Mouse (Mus musculus) left cerebral cortex, postnatal 25 days (tissue): ENCODE measurements around the gene Rpl11. TPM values are rescaled to one million over a fixed set of nuclear protein-coding genes. Genes with fewer than 3 reads are reported as not detected.

Experiments used
- DNase-seq, 2 experiments: peaks; one replicate each; pipeline ENCODE4 v3.0.0; 2022; ENCODE audit warnings: low spot score in 2 of 2, mixed read lengths in 1 of 2
- intact Hi-C: fragments of 180-260 bp; cut with DNase I; formaldehyde crosslinking; loops from one replicate; pipeline ENCODE4 v1.15.1; 2025
- total RNA-seq, 2 experiments: library from RNA; stranded (reverse); gene quantifications; 2 replicates each; pipeline ENCODE4 v1.2.3; 2021

The Rpl11 gene
- total RNA-seq, 2 experiments from 2014 or later = 233 to 241 TPM

DNA sequence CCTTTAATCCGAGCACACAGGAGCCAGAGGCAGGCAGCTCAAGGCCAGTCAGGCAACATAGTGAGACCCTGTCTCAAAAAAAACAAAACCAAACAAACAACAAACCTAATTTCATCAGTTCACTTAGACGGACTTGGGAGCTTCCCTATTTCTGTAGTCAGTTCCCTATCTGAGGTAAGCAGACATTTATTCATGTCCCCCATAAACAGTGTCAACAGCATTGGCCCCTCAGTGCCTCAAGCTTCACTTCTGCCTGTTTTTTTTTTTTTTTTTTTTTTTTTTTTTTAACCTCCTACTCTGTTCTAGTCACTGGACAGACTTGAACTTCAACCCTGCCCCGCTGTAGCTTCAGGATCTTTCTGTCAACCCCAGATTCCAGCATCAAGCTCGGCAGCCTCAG lies 18.1 kb downstream of the Rpl11 start:
- no peak for DNase-seq
- intact Hi-C loops = no loop called here

DNA sequence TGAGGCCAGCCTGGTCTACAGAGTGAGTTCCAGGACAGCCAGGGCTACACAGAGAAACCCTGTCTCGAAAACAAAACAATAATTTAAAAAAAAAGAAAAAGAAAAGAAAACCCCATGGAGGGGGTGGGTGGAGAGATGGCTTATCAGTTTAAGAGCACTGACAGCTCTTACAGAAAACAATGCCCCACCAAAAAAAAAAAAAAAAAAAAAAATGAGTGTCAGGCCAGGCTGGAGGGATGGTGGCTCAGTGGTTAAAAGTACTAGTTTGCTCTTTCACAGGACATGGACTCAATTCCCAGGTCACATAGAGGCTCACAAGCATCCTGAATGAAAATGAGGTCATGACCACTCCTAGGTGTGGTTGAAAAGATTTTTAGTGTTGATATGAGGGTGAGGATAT lies 20.0 kb downstream of the Rpl11 start:
- intact Hi-C loops = no loop called here
- DNase-seq = no peak

DNA sequence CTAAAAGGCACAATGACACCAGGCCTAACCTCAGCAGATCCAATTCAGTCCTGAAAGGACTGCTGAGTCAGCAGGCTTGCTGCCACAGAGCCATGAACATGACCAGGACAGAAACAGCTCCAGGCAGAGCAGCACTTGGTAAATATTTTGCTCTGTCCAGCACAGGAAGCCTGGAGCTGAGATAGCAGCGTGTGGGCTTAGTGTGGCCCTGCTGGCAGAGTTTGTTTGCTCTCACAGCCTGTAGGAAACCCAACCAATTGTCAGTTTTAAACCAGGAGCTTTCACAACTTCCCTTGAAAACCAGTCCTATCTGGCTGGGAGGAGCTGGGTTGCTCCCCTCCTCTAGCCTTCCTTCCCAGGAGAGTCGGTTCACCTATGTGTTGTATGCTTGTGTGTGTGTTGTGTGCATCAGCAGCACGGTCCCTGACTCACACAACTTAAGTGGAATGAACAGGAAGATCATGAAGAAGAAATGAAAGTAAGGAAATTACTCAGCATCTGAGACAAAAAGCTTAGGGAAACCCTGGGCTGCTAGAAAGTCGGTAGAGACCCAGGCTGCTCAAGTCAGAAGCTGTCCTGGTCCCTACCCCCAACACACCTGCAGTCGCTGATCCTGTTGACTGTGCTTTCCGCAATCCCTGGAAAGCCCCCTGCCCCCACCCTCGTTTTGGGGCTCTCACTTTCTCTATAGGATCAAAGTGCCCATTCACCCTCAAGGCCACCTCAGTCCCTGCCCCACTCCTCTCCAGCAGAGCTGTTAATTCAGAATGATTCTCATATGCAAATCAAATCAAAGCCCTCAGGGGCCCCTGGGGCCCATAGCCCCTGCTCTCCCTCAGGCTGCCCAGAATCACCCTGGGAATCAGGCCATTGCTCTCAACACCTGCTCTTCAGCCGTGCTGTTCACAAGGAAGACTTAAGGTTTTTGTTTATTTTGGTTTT lies 22.0 kb downstream of the Rpl11 start:
- intact Hi-C loops = no loop called here
- no peak for DNase-seq

- no peak for DNase-seq
- intact Hi-C loops = no loop called here
Measured at GRCm38 (mm10) chr4:136028689-136029088, 24.5 kb downstream of the Rpl11 start.

DNA sequence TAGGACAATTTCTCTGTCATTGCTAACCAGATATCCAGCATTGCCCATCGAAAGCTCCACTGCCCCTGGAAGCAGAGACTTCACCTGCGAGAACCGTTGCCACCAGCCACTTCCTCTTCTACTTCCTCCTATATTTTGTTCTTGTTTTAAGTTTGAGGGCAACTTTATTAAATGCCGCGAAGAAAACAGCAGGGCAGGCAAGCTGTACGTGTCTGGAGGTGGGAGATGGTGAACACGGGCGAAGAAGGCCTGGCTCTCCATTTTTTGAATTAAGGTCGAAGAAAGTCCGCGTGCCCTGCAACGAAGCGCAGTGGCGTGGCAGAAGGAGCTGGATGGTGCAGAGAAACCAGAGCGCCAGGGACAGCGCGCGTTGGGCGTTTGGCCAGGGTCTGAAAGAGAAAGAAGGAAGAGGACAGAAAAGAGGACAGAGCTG lies 25.1 kb downstream of the Rpl11 start:
- intact Hi-C loops = no loop called here
- DNase-seq = no peak

GRCm38 (mm10) chr4:136027416-136028131 lies 25.7 kb downstream of the Rpl11 start:
- DNase-seq = no peak
- intact Hi-C loops = no loop called here

- intact Hi-C loops = no loop called here
- DNase-seq = no peak
Measured at GRCm38 (mm10) chr4:136025350-136025749, 27.9 kb downstream of the Rpl11 start.

DNA sequence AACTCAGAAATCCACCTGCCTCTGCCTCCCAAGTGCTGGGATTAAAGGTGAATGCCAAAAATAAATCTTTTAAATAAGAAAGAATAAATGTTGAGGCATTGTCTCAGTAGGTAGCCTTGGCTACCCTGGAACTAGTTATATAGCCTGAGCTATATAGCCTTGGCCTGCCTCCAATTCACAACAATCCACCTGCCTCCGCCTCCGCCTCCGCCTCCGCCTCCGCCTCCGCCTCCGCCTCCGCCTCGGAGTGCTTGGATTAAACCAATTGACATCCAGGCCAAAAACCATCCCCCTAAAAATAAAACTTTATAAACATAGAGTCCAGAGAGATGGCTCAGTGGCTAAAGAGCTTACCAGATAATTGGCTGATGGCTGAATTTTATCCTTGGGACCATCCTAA lies 30.3 kb downstream of the Rpl11 start:
- intact Hi-C loops = no loop called here
- DNase-seq = no peak

DNA sequence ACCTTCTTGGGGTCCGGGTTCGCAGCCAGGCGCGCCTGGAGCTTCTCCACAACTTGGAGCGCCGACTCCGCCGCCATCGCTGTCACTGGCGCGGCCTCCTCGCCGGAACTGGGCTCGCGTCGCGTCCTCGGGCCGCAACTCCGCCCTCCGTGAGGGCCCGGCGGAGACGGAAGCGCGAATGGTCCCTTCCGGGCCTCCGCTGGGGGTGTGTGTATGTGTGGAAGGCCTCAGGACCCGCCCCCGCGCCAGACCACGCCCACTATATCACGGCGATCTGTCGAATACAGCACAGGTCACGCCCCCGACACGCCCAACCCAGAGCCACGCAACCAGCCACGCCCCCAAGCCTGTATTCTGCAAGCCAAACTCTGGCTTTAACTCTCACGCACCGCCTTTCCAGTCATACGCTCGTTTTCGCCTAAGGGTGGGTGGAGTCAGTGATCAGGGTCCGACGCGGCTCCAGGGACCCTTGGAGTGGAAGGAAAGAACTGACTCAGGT lies 31.6 kb downstream of the Rpl11 start, which contains the start of gene Eloa:
Gene Eloa, minus strand, starts transcription at position 215 of the 499 bp plus-strand sequence.
- intact Hi-C loops = loop anchor here (2.0 kb wide), 1 partner anchor 31 kb away; the partner anchor contains the start of gene Rpl11
- DNase-seq = peak; percentile 99

- DNase-seq = peak; percentile 6 to 18
- intact Hi-C loops = loop anchor here (2.0 kb wide), 1 partner anchor 32 kb away; the partner anchor contains the start of gene Rpl11
Measured at GRCm38 (mm10) chr4:136020743-136021548, 32.3 kb downstream of the Rpl11 start.

GRCm38 (mm10) chr4:136016059-136016602 lies 37.1 kb downstream of the Rpl11 start:
- no peak for DNase-seq
- intact Hi-C loops = no loop called here

DNA sequence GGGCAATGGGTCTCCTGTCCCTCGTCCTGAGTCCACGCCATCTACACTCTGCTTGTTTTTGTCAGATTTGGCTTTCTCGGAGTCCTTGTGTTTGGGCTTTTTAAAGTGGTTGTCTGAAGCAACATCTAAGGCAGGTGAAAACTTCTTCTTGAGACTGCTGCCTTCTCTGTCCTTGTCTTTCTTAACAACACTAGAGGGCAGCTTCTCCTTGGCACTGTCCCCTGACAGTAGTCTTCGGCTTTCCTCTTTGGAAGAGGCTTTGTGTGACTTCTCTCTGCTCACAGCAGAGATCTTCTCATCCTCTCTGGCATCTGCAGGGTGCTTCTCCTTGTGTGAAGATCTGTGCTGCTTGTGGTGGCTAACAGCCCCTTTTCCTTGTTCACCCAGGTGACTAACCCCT lies 42.6 kb downstream of the Rpl11 start:
- no peak for DNase-seq
- intact Hi-C loops = no loop called here

- no peak for DNase-seq
- intact Hi-C loops = no loop called here
Measured at GRCm38 (mm10) chr4:136008782-136009447, 44.3 kb downstream of the Rpl11 start.

DNA sequence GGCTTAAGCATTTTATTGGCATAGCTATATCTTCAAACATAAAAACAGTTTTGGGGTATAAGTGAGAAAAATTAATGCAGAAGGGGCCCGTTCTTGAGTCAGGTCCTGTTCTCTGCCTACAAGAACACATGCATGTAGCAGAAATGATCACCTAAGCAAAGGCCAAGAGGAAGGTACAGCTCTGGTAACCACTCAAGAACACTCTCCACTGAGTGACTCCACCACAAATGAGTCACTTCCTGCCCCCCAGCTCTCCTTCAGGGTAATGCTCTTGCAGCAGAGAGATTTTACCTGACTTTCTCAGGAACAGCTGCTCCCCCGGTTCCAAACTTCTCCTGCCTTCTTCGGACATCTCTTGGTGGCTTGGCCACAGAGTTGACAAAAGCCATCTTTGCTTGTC lies 46.4 kb downstream of the Rpl11 start:
- intact Hi-C loops = no loop called here
- no peak for DNase-seq

GRCm38 (mm10) chr4:136004921-136005320 lies 48.3 kb downstream of the Rpl11 start:
- intact Hi-C loops = no loop called here
- DNase-seq = no peak

- no peak for DNase-seq
- intact Hi-C loops = no loop called here
Measured at GRCm38 (mm10) chr4:136004107-136004675, 49.0 kb downstream of the Rpl11 start.

GRCm38 (mm10) chr4:135995118-135995517 lies 58.1 kb downstream of the Rpl11 start:
- no peak for DNase-seq
- intact Hi-C loops = no loop called here

GRCm38 (mm10) chr4:135993941-135994340 lies 59.3 kb downstream of the Rpl11 start:
- DNase-seq = no peak
- intact Hi-C loops = no loop called here
